Mouse (Mus musculus): ENCODE results near the gene Osgep.
"Not testable (repeated sequence)": the region's sequence is repeated elsewhere in the genome, so short reads cannot be mapped to it uniquely, and the experiment has no call there.

Osgep gene

DNA sequence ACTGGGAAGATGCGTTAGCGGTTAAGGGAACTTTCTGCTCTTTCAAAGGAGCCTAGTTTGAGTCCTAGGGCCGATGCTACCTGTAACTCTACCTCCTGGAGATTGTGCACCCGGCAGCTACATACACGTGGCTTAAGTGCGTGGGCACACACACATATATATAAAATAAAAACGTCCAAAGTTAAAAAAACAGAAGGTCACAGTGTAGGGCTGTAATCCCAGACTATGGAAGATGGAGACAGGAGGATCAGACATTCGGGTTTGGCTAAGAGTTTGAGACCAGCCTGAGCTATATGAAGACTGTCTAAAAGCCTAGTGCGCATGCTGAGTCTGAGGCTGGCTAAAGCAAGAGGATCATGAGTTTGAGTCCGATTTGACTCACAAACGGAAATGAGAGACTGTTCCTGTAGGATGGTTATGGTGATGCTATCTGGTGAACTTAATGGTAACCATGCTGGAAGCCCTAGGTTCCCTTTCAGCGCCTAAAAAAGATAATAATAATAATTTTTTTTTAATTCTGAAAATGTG, 6.9 kb upstream of the Osgep start:
- no peak for DNase-seq (ENCODE audit: low read depth, low spot score)

- peak; percentile 100 for DNase-seq (ENCODE audit: low read depth, low spot score)
Observed at GRCm38 (mm10) chr14:50930754-50931492, 6.2 kb upstream of the Osgep start, which contains the start of the genes Pip4p1 and Pnp. Pip4p1 (minus strand) TSS chr14:50930856. Pnp (plus strand) TSS chr14:50931082.

- DNase-seq (ENCODE audit: low read depth, low spot score): peak; percentile 78
Observed at GRCm38 (mm10) chr14:50930377-50930753, 5.7 kb upstream of the Osgep start.

DNA sequence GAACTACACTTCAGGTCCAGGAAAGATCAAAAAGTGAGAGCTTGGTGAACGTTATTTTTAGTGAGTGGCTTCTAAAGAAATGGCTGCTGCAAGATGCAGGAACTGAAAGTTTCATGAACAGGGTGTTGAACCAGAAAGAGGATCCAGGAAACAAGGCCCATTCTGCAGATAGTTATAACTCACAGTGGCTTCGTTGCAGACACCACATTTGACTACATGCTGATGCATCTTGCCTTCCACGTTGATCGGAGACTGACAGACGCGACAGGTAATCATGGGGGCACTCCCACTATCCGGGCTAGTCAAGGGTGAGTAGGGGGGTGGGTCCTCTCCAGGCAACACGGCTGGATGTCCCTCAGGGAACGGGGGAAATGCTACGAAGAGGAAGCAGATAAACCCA, 5.3 kb upstream of the Osgep start:
- no peak for DNase-seq (ENCODE audit: low read depth, low spot score)

- DNase-seq (ENCODE audit: low read depth, low spot score): peak; percentile 59
Observed at GRCm38 (mm10) chr14:50927366-50927765, 2.7 kb upstream of the Osgep start.

GRCm38 (mm10) chr14:50925111-50925920, 623 bp upstream of the Osgep start:
- DNase-seq (ENCODE audit: low read depth, low spot score): no peak

DNA sequence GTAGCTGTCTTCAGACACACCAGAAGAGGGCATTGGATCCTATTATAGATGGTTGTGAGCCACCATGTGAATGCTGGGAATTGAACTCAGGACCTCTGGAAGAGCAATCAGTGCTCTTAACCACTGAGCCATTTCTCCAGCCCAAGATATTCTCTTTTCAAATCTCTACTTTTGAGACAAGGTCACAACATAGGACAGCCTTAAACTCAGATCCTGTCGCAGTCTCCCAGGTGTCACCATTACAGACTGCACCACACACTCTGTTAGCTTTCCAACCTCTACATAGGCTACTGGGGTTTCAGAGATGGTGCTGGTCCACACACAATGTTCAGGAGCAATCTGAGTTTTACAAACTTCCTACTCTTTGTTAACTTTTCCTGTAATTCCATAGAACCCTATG, 1.3 kb downstream of the Osgep start:
- DNase-seq (ENCODE audit: low read depth, low spot score): not testable (repeated sequence)

- DNase-seq (ENCODE audit: low read depth, low spot score): peak; percentile 69
Observed at GRCm38 (mm10) chr14:50911356-50911755, 13.3 kb downstream of the Osgep start.

DNA sequence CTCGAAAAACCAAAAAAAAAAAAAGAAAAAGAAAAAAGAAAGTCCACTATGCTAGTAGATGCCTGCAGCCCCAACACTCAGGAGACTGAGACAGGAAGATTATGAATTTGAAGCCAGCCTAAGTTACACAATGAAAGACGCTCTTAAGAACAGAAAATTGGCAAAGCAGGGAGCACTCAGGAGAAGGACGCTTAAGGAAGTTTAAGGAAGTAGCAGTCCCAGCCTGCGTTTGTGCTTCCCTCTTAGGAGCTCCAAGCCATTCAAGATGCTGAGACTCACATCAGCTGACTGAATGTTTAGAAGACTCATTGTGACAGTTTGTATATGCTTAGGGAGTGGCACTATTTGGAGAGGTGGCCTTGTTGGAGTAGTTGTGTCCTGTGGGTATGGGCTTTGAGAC, 16.6 kb downstream of the Osgep start:
- no peak for DNase-seq (ENCODE audit: low read depth, low spot score)

DNA sequence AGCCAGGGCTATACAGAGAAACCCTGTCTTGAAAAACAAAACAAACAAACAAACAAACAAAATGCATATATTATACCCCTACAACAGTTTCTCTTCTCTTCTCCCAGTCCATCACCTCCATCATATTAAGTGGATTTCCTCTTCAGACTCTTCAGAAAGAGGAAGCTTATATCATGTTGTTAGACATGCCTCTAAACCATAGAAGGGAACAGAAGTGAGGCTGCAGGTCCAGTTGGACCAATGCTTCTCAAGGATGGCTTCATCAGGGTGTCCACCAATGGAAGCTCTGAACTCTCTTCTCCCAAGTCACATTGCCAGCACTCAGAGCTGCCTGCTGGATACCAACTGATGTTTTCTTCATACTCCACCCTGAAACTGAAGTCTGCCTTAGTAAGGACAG, 19.4 kb downstream of the Osgep start:
- not testable (repeated sequence) for DNase-seq (ENCODE audit: low read depth, low spot score)

- no peak for DNase-seq (ENCODE audit: low read depth, low spot score)
Observed at GRCm38 (mm10) chr14:50904828-50905129, 19.9 kb downstream of the Osgep start.

- DNase-seq (ENCODE audit: low read depth, low spot score): peak; percentile 38
Observed at GRCm38 (mm10) chr14:50903973-50904827, 20.5 kb downstream of the Osgep start.

GRCm38 (mm10) chr14:50897992-50898391, 26.7 kb downstream of the Osgep start:
- DNase-seq (ENCODE audit: low read depth, low spot score): not testable (repeated sequence)

GRCm38 (mm10) chr14:50897374-50897765, 27.3 kb downstream of the Osgep start, which contains the start of gene Klhl33:
Klhl33 (minus strand) TSS chr14:50897507.
- DNase-seq (ENCODE audit: low read depth, low spot score): no peak

DNA sequence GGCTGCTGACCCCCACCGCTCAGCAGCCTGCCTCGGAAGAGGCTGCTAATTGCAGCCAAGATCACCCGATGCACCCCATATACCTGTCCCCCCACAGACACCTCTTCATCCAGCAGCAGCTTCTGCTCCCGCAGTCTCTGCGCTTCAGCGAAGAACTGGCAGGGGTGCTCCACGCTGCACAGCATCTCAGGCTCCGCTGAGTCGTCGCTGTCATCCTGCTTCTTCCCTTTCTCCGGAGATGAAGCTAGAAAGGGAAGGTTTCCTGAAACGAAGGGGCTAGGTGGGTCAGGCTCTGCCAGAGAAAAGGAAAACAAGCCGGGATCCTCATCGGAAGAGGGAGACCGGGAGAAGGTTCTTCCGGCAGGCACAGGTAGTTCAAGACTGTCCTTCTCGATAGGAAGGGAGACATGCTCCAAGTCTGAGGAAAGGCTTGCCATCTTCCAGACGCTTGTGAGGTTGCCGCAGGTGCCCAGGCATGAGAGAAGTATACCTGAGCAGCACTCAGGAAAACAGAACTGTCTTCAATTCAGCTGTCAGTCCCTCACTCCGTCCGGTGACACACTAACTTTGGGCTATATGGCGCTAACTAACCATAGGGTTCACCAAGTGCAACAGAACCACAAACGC, 27.8 kb downstream of the Osgep start:
- peak; percentile 36 for DNase-seq (ENCODE audit: low read depth, low spot score)

DNA sequence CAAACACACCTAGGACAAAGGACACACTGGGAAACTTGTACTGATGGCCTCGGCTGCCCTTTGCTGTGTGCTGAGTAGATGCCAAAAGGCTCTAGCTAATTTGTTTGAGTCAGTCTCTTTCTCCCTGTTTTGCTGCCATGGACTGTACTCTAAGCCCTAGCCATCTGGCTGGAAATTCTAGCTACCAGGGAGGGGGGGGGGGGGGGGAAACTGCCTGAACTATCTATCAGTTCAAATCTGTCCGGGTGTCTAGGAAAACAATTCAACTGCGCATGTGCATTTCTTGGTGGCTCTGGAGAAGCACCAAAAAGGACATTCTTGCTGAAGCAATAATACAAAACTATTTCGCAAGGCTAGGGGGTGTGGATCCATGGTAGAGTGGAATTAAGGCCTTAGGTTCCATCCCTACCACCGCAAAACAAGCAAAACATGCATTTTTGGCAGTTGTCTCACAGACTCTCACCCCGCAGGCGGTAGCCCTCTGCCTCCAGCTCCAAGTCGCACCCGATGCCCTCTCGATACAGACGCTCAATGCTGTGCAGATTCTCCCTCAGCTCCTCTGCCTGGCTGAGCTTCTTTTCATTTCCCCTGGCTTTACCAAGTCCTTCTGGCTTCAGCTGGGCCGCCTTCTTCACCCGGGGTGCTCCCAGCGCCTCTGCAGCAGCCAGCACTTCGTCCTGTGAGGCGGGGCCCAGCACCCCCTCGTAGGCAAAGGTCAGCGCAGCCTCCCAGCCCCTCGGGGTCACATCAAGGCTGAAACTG, 28.5 kb downstream of the Osgep start:
- no peak for DNase-seq (ENCODE audit: low read depth, low spot score)

GRCm38 (mm10) chr14:50895407-50895806, 29.3 kb downstream of the Osgep start:
- DNase-seq (ENCODE audit: low read depth, low spot score): no peak

DNA sequence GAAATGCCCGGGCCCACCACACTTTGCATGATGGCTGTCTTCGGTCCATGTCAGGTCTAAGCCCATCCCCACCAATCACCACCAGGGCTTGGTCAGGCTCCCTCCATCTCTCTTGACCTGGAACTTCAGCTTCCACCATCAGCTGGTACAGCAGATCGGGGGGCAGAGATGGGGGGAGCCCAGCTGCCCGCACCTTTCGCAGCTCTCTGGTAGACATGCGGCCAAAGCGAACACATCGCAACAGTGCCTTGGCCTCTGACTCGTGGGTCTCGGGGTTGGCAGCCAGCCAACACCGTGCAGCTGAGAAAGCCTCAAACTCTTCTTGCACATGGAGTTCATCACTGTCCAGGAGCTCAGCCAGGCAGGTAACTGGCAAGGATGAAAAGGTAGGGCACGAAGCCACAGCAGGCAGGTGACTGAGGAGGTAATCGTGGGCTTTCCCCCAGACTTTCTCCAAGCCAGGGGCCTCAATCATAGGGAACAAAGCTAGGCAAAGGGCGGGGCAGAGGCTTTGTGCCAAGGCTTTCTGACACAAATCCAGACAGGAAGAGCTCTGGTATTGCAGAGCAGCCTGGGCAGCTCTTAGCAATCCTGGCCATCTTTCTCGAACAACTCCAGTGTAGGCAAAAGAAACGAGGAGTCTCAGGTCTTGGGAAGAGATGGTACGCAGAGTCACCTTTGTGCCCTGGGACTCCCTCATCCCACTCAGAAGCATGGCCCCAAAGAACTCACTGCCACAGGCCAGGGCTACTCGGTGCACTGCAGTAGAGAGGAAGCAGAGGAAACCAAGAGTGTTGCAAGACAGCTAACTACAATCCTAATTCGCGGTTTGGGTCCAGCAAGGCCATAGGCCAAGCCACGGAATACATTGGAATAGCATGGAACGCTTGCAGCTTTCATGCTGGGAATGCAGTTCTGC, 31.9 kb downstream of the Osgep start:
- DNase-seq (ENCODE audit: low read depth, low spot score): no peak

GRCm38 (mm10) chr14:50892091-50892490, 32.6 kb downstream of the Osgep start:
- no peak for DNase-seq (ENCODE audit: low read depth, low spot score)
